Mouse (Mus musculus) hindbrain, embryonic 11.5 days (tissue): ENCODE data around the gene Arhgef38. TPM values are rescaled to one million over a fixed set of nuclear protein-coding genes. Genes with fewer than 3 reads are reported as not detected.

Source experiments
- ATAC-seq: fragments of 200-750 bp; cut with Nextera tagmentation; 2 replicates; pipeline ENCODE4 v1.8.0; 2017; ENCODE audit warnings: mild to moderate bottlenecking, moderate TSS enrichment, moderate library complexity; ENCODE audit not compliant: low FRiP score
- DNase-seq: peaks from one replicate; pipeline ENCODE4 v3.0.0-alpha.2; 2015; ENCODE audit warnings: low spot score
- H3K27ac ChIP-seq: fragments of 300-500 bp; sonication (generic); 2 replicates; pipeline ENCODE4 v1.5.1; 2014; ENCODE audit warnings: mild to moderate bottlenecking, low read depth, low read length
- H3K27me3 ChIP-seq: fragments of 300-500 bp; sonication (generic); 2 replicates; pipeline ENCODE4 v1.6.1; 2014; ENCODE audit warnings: mild to moderate bottlenecking, low read length, moderate library complexity, mixed read lengths; ENCODE audit not compliant: control insufficient read depth, insufficient read depth
- H3K36me3 ChIP-seq: fragments of 300-500 bp; sonication (generic); 2 replicates; pipeline ENCODE4 v1.6.1; 2014; ENCODE audit warnings: mild to moderate bottlenecking, low read length, moderate library complexity, mixed read lengths; ENCODE audit not compliant: control insufficient read depth, insufficient read depth
- H3K4me1 ChIP-seq: fragments of 300-500 bp; sonication (generic); replicated peaks from 2 replicates; pipeline ENCODE4 v1.6.1; 2014; ENCODE audit warnings: low read length, mixed read lengths; ENCODE audit not compliant: control insufficient read depth, insufficient read depth
- H3K4me2 ChIP-seq: fragments of 300-500 bp; sonication (generic); replicated peaks from 2 replicates; pipeline ENCODE4 v1.6.1; 2014; ENCODE audit warnings: mild to moderate bottlenecking, low read depth, low read length
- H3K4me3 ChIP-seq: fragments of 300-500 bp; sonication (generic); 2 replicates; pipeline ENCODE4 v1.5.1; 2014; ENCODE audit warnings: low read depth, low read length
- H3K9ac ChIP-seq: fragments of 300-500 bp; sonication (generic); 2 replicates; pipeline ENCODE4 v1.6.1; 2014; ENCODE audit warnings: low read depth, low read length
- H3K9me3 ChIP-seq: fragments of 300-500 bp; sonication (generic); 2 replicates; pipeline ENCODE4 v1.6.1; 2016; ENCODE audit warnings: low read length; ENCODE audit not compliant: control insufficient read depth
- WGBS: fragments of 180-500 bp; shearing (Covaris S2); extraction: QIAGEN DNeasy Blood & Tissue Kit; methylation state at CpG from one replicate; pipeline ENCODE4 v1.1.7; 2014; 5-methylcytosine and 5-hydroxymethylcytosine counted together
- polyA plus RNA-seq: library from polyadenylated mRNA; unstranded; fragments of >200 nt; fragmentation: Nextera tagmentation; extraction: Ambion mirVana; gene quantifications from 2 replicates; pipeline ENCODE4 v1.2.1, GENCODE M21; 2014

Arhgef38 gene
- polyA plus RNA-seq, 1 experiment from 2014 or later = 0.23 TPM

DNA sequence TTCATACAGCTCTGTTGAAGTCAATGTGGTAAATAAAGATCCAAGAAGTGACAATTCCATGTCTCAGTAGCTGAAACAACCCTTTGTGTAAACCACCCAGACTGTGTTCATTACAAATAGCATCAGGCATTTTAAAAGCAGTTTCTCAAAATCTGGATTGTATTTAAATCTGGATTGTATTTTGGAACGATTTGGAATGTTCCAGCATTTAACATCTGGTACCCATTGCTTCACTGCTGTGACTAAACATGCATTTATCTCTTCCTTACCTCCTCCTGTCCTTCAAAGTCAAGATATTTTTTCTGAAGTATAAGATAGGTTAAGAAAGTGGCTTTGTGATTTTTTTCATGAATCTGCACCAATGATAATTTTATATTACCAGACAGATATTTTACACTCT is 121.5 kb downstream of the Arhgef38 start:
- H3K27me3 ChIP-seq = no peaks in the 10 kb centered on the region
- H3K4me1 ChIP-seq = no peaks in the 10 kb centered on the region
- no peaks in the 10 kb centered on the region for H3K9me3 ChIP-seq
- ATAC-seq = no peak
- H3K27ac ChIP-seq = no peak overlapping the region
- H3K9ac ChIP-seq = no peak overlapping the region
- no peak overlapping the region for H3K4me3 ChIP-seq
- no peak overlapping the region for H3K4me2 ChIP-seq
- 54% methylated on average over 1 of the region's 1 CpGs for WGBS
- H3K36me3 ChIP-seq = no peaks in the 10 kb centered on the region
- no peak for DNase-seq

GRCm38 (mm10) chr3:133111741-133112140 is 123.0 kb downstream of the Arhgef38 start:
- H3K4me1 ChIP-seq = no peaks in the 10 kb centered on the region
- no peaks in the 10 kb centered on the region for H3K27me3 ChIP-seq
- DNase-seq = peak; percentile 42
- H3K27ac ChIP-seq = no peak overlapping the region
- H3K9ac ChIP-seq = no peak overlapping the region
- peak; percentile 49; the same call in 1 of the 2 replicates for ATAC-seq
- WGBS = 38% methylated on average over 2 of the region's 2 CpGs
- H3K4me2 ChIP-seq = no peak overlapping the region
- H3K4me3 ChIP-seq = no peak overlapping the region
- H3K9me3 ChIP-seq = no peaks in the 10 kb centered on the region
- H3K36me3 ChIP-seq = no peaks in the 10 kb centered on the region

DNA sequence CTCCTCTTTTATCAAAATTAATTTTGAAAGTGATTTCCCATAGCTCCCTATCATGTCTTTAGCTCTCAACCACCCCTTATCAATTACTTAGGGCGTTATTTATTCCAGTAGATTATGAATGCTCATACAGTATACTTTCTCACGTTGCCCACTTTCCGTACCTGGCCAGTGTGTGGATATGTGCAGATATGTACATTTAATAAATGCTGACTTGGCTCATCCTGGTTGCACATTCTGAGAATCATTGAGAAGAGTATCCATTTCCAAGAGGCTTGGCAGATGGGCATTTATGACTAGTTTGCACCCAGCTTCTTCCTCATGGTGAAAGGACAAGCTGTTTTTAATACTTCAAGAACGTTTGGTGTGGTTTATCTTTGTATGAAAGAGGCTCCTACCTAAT is 124.9 kb downstream of the Arhgef38 start:
- Histone ChIP-seq H3K4me3 (no peak overlapping the region), H3K4me1 (no peaks in the 10 kb centered on the region), H3K9ac (no peak overlapping the region), H3K4me2 (no peak overlapping the region), H3K9me3 (no peaks in the 10 kb centered on the region), H3K27me3 (no peaks in the 10 kb centered on the region), H3K27ac (no peak overlapping the region), H3K36me3 (no peaks in the 10 kb centered on the region)
- WGBS = 92% methylated on average over 4 of the region's 4 CpGs
- no peak for ATAC-seq
- DNase-seq = no peak

DNA sequence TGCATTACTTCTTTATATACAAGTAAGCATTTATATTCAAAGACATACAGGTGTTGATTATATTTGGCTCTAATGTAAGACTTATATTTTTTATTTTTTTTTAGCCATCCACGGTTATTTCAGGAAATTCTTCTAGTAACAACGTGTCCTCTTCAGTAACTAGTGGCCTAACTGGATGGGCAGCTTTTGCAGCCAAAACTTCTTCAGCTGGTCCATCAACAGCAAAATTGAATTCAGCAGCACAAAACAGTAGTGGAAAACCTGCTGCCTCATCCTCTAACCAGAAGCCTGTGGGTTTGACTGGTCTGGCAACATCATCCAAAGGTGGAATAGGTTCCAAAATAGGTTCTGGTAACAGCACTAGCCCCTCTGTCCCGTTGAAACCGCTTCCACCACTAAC is 126.0 kb downstream of the Arhgef38 start:
- no peak overlapping the region for H3K4me3 ChIP-seq
- ATAC-seq (no peak), DNase-seq (no peak)
- no peak overlapping the region for H3K27ac ChIP-seq
- no peaks in the 10 kb centered on the region for H3K27me3 ChIP-seq
- H3K36me3 ChIP-seq = peaks cover 2% of the 10 kb centered on the region; the same call in 1 of the 2 replicates
- no peaks in the 10 kb centered on the region for H3K9me3 ChIP-seq
- no peak overlapping the region for H3K4me2 ChIP-seq
- H3K4me1 ChIP-seq = no peaks in the 10 kb centered on the region
- 95% methylated on average over 4 of the region's 4 CpGs for WGBS
- no peak overlapping the region for H3K9ac ChIP-seq

DNA sequence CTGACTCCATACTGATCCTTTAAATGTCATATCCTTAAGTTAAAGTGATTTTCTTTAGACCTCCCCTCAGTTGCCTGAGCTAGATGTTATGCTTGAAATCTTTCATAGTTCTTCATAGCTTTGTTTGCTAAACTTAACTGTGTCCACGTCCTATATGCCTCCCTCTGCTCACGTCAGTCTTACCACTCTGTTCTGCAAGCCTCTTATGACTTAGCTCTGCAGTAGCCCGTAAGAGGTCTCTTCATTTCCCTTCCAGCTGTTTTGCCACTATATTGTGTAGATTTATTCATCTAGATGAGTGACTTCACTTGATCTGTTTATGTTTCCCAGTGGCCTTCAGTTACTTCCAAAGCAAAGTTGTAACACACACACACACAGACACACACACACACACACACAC is 130.3 kb downstream of the Arhgef38 start:
- no peak overlapping the region for H3K4me3 ChIP-seq
- H3K9me3 ChIP-seq = no peaks in the 10 kb centered on the region
- ATAC-seq (no peak), DNase-seq (no peak)
- WGBS = 98% methylated on average over 3 of the region's 3 CpGs
- H3K4me2 ChIP-seq = no peak overlapping the region
- H3K27ac ChIP-seq = no peak overlapping the region
- H3K27me3 ChIP-seq = no peaks in the 10 kb centered on the region
- no peak overlapping the region for H3K9ac ChIP-seq
- H3K36me3 ChIP-seq = peaks cover 6% of the 10 kb centered on the region; the same call in 1 of the 2 replicates
- H3K4me1 ChIP-seq = no peaks in the 10 kb centered on the region

DNA sequence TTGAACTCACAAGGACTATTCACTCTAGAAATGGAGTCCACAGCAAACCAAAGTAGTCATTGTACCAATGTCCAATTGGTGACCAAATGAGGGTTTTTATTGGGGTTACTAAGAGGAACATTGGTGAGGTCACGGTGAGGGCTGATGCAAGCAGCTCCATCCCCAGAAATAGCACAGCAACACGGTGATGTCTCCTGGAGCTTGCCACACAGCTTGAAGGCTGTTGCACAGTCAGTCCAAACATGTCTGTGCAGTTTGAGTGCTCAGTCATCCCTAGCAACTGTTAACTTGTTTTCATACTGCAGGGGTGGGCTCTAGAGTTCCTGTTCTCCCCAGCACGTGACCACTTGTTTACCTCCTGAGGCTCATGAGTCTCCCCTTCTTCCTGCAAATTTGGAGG is 131.0 kb downstream of the Arhgef38 start:
- H3K9me3 ChIP-seq = no peaks in the 10 kb centered on the region
- H3K4me3 ChIP-seq = no peak overlapping the region
- H3K27ac ChIP-seq = no peak overlapping the region
- no peak overlapping the region for H3K9ac ChIP-seq
- DNase-seq (no peak), ATAC-seq (no peak)
- H3K36me3 ChIP-seq = peaks cover 6% of the 10 kb centered on the region; the same call in 1 of the 2 replicates
- WGBS = 89% methylated on average over 3 of the region's 3 CpGs
- H3K27me3 ChIP-seq = no peaks in the 10 kb centered on the region
- no peaks in the 10 kb centered on the region for H3K4me1 ChIP-seq
- H3K4me2 ChIP-seq = no peak overlapping the region

- no peak for DNase-seq
These were observed 135.8 kb downstream of the Arhgef38 start for GRCm38 (mm10) chr3:133098909-133099308.

DNA sequence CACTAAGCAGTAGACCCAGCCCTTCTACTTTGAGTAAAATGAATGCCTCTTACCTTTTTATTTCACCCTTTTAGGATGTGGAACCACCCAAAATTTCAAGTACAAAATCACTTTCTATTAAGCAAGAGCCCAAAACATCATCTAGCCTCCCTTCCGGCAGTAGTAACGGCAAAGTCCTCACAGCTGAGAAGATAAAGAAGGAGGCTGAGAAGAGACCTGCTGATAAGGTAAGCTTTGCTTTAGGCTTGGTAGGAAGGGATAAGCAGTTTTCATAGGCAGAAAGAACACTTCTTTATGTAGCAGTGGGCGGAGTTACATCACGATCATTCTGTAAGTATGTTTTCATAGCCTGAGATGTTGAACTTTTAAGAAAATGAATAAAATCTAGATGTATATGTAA is 136.4 kb downstream of the Arhgef38 start:
- Histone ChIP-seq H3K27ac (no peak overlapping the region), H3K4me2 (no peak overlapping the region), H3K4me3 (no peak overlapping the region), H3K4me1 (no peaks in the 10 kb centered on the region), H3K9me3 (no peaks in the 10 kb centered on the region), H3K36me3 (0 out of 2 replicates have a peak, but pooled peaks cover 6% of the 10 kb centered on the region), H3K9ac (no peak overlapping the region), H3K27me3 (no peaks in the 10 kb centered on the region)
- 96% methylated on average over 4 of the region's 4 CpGs for WGBS
- no peak for ATAC-seq
- no peak for DNase-seq

More at GRCm38 (mm10) chr3:133098909-133099308, 135.8 kb downstream of the Arhgef38 start:
- H3K4me1 ChIP-seq = no peaks in the 10 kb centered on the region
- H3K27ac ChIP-seq = no peak overlapping the region
- WGBS = 98% methylated on average over 2 of the region's 2 CpGs
- no peak for ATAC-seq
- H3K4me2 ChIP-seq = no peak overlapping the region
- H3K36me3 ChIP-seq = peaks cover 7% of the 10 kb centered on the region; the same call in 1 of the 2 replicates
- no peaks in the 10 kb centered on the region for H3K27me3 ChIP-seq
- no peak overlapping the region for H3K9ac ChIP-seq
- H3K4me3 ChIP-seq = no peak overlapping the region
- no peaks in the 10 kb centered on the region for H3K9me3 ChIP-seq

GRCm38 (mm10) chr3:133097936-133098335 is 136.8 kb downstream of the Arhgef38 start:
- ATAC-seq = no peak
- WGBS = 94% methylated on average over 6 of the region's 6 CpGs
- 0 out of 2 replicates have a peak, but pooled peaks cover 6% of the 10 kb centered on the region for H3K36me3 ChIP-seq

More at GRCm38 (mm10) chr3:133097936-133098335, 136.8 kb downstream of the Arhgef38 start:
- H3K4me3 ChIP-seq = no peak overlapping the region
- no peak overlapping the region for H3K27ac ChIP-seq
- no peaks in the 10 kb centered on the region for H3K9me3 ChIP-seq
- H3K27me3 ChIP-seq = no peaks in the 10 kb centered on the region
- H3K4me1 ChIP-seq = no peaks in the 10 kb centered on the region
- H3K9ac ChIP-seq = no peak overlapping the region
- no peak overlapping the region for H3K4me2 ChIP-seq
- no peak for DNase-seq
